Mouse (Mus musculus) ovary, postnatal 14 days (tissue): ENCODE measurements around the gene Gm19684.
"Not testable (repeated sequence)": the region's sequence is repeated elsewhere in the genome, so short reads cannot be mapped to it uniquely, and the experiment has no call there.

Experiments
- DNase-seq: peaks from one replicate; pipeline ENCODE4 v3.0.0; 2022; ENCODE audit warnings: low spot score

Gene Gm19684

DNA sequence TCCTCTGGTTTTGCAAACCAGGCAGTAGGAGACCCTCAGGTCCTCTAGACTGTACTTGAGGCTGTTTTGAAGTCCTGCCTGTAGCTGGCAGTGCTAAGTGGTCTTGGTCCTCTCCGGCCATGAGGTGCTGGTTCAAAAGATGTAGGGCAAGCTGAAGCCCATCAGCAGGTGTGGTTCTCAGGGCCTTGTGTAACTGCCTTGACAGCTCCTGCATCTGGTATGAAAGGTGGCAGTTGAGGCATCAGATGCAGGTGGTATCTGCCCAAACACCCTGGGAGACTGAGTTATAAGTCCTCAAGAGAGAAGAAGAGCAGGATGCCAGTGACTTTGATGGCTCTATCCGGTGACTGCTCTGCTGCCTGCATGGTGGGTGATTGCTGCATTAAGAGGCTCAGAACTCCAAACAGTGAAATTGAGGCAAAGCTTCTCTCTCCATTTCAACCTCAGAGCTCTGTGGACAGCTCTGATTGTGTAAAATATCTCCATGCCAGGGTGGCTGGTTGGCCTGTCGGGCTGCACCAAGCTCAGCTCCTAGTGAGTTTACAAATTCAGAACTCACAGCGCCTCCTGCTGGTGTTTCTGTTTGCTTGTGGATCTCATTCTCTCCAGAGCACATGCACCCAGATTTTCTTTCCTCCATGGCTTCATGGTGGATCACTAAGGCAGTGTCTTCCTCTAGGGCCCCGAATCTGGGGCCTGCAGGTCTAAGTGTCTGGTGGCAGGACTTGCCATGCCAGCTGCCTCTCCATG is 10.2 kb downstream of the Gm19684 start:
- DNase-seq, result no peak

DNA sequence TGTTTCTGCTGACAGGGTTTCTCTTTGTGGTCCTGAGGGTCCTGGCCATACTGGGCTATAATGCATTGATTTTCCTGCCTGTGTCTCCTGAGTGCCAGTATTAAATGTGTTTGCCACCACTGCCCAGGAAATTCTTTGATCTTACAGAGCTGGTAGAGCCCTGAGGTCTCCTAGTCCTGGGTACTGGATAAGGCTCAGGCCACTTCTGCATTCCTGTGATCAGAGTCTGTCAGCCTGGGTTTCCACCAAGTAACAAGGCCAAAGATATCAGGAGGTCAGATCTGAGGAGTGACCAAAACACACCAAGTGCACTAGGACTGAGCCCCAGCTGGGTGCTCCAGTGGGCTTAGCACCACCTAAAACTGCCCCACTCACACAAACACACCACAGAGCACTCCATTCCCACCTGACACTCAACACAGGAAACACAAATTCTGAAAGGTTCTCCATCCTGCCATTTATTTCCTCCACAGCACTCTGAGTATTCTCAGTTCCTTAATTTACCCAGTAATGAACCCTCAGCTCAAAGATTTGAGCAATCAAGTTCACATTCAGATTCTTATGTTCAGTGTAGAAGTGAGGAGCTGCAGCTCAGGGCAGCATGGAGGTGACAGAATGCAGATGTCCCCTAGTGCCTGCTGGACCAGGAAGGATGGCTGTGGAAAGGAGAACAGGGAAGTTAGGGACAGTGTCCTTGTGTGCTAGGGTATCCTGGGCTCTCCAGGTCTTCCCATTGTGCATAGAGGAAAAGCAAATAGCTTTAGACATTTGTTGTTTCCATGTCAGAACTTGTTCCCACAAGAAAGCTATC is 14.1 kb downstream of the Gm19684 start:
- not testable (repeated sequence) for DNase-seq

DNA sequence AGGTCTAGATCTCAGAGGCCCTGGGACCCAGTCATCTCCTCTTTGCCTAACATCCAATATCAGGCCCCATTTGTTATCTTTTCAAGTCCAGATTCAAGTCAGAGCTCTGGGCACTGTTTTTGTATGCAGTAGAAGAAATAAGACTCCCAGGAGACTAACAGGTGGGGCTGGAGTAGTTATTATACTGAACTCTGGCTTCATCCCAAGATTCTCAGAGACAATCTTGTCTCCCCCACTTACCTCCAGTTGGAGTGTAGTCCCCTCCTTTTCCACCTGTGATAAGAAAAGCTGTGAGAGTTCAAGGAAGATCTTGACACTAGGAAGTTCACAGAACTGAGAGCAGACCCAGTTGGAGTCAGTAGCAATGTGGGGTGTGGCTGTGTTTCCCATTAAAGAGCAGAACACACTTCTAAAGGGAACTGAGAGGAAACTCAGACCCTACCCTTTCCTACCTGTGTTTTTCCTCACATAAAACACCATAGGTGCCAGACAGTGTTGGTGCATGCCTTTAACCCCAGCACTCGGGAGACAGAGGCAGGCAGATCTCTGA is 14.9 kb downstream of the Gm19684 start:
- not testable (repeated sequence) for DNase-seq

DNA sequence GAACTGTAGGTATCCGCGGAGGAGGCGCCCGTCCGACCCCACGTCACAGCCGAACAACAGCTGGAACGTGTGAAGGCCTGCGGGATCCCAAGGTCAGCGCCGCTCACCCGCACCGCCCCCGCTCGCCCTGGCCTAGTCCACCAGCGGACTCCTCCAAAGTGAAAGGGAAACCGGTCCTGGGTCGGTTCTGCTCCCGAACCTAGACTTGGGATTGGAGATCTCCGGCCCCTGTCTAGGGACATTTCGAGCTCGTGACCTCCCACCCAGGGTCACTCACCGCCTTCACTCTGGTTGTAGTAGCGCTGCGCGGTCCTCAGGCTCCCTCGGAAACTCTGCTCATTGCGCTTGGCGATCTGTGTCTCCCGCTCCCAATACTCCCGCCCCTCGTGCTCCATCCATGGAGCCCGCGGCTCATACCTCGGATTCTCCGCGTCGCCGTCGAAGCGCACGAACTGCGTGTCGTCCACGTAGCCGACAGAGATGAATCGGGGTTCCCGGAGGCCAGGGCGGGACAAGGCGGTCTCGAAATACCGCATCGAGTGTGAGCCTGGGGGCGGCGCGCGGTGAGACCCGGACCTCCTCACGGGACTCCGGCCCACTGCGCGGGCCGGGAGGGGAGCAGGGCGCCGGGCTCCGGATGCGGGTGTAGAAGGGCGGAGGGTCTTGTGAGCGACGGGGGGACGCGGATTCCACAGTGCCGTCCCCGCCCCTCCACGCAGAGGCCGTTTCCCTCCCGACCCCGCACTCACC is 23.8 kb downstream of the Gm19684 start:
- DNase-seq, result no peak

DNA sequence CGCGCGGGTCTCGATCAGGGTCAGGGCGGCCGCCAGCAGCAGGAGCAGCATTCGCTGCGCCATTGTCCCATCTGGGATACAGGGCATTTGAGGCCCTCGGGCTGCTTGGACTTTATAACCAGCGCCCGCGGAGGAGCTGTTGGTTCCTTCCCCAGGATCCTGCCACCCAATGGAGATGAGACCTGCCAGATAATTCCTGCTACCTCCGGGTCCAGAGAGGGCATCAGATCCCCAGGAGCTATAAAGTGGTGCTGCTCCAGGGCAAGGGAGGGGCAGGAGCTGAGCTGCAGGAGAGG is 24.3 kb downstream of the Gm19684 start:
- not testable (repeated sequence) for DNase-seq

DNA sequence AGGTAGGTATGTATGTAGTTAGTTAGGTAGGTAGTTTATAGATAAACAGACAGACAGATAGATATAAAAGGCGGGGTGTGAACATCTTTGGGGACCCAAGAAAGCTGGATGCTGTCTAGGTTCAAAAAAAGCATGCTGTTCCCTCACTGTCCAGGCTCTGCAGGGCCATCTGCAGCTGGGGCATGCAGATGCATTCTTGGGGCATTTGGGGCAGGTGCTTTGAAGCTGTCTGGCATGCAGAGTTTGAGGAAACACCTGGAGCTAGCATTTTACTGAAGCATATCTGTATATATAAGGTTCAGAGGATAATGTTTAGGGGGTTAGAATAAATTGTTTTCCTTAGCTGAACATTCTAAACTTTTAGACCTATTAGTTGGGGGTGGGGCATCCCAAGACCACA is 25.5 kb downstream of the Gm19684 start:
- not testable (repeated sequence) for DNase-seq

DNA sequence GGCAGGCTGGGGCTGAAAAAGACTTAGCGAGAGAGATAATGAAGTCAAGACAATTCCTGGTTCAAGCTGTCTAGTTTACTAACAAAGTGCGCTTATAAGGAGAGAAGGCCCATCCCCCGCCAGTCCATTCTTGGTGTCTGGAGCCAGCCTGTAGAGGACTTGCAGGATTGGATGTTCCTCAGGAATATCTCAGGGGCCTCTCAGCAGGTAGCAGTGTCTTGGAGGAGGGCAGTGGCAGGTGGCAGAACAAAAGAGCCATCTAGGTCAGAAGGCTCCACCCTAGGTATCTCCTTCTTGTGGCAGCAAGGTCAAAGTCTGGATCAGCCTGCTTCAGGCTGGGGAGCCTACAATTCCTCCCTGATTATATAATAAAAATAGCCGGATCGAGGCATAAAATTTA is 27.0 kb downstream of the Gm19684 start:
- not testable (repeated sequence) for DNase-seq

DNA sequence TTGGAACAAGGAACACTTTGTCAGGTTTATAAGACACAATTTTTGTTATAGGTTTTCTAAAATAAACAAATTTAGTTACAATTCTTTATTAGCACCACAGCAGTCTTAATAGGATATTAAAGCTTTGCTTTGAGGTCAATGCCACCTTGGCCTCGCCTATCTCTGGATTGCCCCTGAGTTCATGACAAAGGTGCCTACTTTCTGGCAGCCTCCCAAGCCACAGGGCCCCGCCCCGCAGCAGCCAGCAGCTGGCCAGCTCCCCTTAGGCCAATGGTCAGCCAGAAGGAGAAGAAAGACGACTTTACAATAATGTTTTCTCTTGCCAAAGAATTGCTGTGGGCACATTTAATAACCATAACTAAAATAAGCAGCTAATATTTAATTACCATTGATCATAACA is 29.7 kb downstream of the Gm19684 start:
- not testable (repeated sequence) for DNase-seq

DNA sequence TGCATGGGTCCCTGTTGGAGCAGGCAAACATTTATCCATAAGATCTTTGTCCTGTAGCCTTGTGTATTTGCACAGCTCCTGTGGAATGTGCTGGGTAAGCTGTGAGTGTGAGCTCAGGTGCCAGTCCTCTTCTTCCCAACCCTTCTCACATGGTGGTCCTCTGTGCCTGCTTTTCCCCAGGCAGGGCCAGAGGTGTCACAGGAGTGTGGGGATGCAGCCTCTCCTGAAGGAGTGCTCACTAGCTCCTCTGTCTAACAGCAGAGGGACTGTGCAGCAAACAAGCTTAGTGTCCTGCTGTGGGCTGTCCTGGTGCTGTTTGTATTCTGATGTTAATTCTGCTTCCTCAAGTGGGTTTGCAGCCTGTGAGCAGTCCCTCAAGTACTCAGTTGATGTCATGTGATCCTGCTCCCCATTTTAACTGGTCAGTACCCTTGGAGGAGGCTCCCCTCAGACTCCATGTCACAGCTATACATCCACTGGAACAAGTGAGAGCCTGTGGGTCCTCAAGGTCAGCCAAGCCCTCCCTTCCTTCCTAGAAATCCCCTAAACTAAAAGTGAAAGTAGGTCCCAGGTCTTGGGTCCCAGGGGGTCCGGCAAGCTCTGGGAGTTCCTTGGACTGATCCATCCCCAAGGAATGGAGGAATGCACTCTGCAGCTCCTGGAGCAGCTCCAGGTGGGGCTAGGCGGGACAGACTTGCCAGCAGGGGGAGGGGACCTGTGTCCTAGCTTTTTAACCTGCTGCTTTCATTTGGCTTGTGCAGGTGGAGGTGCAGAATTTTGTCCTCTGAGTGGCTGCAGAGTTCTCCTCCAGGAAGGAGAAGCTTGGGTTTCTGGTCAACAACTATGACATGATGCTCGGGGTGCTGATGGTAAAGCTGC is 33.0 kb downstream of the Gm19684 start:
- DNase-seq, result no peak

DNA sequence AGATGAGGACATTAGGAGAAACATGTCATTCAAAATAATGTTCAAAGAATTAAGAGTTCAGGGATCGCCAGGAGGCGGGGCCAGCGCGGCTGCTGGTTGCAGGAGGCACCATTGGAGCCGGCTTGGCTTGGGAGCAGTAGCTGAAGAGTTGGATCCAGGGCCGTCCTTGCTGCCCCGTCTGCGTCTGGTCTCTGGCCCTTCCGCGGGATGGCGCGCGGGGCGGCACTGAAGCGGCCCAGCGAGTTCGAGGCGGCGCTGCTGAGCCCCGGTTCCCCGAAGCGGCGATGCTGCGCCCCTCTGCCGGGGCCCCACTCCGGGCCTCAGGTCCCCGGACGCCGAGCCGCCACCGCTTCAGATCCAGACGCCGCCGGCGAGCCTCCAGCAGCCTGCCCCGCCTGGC is 36.3 kb downstream of the Gm19684 start:
- not testable (repeated sequence) for DNase-seq

DNA sequence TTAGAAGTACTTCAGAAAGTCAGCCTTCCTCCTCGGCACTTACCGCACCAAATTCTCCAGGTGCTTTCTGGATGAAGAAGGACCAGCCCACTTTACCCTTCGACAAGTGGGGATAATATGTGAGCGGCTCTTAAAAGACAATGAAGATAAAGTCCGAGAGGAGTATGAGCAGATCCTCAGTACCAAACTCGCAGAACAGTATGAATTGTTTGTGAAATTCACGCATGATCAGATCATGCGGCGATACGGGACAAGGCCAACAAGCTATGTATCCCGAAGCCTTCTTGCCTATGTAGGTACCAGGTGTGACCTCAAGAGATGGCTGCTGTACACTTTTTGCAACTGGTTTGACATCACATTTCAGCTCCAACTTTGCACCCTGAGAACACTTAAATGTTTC is 36.8 kb downstream of the Gm19684 start:
- not testable (repeated sequence) for DNase-seq

DNA sequence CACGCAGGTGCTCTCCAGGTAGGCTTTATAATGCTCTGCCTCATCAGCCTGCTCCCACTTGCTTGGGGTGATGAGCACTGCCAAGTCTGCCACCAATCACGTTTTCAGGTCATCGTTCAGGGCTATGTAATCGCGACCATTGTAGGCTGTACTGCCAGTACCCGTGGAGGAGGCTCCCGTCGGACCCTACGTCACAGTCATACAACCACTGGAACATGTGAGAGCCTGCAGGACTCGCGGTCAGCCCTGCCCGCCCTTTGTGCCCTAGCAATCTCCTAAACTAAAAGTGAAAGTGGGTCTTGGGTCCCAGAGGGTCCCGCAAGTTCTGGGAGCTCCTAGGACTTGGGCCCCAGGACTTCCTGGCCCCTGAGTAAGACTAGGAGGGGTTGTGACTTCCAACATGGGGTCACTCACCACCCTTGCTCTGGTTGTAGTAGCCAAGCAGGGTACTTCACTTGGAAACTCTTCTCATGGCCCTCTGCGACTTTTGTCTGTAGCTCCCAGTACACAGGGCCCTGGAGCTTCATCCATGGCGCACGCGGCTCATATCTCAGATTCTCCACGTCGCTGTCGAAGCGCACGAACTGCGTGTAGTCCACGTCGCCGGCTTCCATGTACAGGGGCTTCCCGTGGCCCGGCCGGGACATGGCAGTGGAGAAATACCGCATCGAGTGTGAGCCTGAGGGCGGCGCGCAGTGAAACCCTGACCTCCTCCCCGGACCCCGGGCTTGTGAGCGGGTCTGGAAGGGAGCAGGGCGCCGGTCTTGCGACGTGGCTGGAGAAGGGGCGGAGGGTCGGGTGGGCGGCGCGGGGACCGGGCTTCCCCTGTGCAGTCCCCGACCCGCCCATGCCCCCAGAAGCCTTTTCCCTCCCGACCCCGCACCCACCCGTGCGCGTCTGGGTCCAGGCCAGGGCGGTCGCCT is 39.9 kb downstream of the Gm19684 start:
- no peak for DNase-seq

DNA sequence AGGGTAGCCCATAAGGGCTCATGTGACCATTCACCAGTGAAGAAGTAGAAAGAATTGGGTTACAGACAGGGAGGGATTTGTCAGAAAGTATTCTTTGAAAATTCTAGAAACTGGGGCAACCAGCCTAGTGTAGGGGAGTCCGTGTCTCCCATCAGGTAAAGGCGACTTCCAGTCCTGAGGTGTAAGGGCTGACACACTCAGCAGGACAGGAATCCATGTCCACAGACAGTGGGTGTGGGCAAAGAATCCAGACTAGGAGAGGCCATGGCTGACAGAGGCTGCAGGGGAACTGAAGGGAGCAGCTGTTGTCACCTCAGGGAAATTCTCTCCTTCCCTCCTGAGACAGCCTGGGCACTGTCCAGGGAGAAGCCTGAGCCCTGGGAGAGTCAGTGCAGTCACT is 45.4 kb downstream of the Gm19684 start:
- DNase-seq, result not testable (repeated sequence)

DNA sequence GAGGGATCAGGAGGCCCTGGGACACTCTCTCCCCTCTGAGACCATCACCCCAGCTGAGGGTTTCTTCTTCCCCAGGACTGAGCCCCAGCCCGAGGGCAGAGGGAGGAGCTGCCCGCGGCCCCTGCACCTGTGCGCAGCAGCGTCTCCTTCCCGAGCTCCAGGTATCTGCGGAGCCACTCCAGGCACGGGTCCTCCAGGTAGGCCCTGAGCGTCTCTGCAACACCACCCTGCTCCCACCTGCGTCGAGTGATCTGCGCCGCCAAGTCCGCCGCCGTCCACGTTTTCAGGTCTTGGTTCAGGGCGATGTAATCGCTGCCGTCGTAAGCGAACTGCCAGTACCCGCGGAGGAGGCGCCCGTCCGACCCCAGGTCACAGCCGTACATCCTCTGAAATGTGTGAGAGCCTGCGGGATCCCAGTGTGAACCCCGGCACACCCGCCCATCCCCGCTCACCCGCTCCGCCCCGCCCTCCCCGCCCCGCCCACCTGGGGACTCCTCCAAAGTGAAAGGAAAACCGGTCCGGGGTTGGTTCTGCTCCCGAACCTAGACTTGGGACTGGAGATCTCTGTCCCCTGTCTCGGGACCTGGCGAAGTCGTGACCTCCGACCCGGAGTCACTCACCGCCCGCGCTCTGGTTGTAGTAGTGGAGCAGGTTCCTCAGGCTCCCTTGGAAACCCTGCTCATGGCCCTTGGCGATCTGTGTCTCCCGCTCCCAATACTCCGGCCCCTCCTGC is 46.0 kb downstream of the Gm19684 start:
- no peak for DNase-seq

DNA sequence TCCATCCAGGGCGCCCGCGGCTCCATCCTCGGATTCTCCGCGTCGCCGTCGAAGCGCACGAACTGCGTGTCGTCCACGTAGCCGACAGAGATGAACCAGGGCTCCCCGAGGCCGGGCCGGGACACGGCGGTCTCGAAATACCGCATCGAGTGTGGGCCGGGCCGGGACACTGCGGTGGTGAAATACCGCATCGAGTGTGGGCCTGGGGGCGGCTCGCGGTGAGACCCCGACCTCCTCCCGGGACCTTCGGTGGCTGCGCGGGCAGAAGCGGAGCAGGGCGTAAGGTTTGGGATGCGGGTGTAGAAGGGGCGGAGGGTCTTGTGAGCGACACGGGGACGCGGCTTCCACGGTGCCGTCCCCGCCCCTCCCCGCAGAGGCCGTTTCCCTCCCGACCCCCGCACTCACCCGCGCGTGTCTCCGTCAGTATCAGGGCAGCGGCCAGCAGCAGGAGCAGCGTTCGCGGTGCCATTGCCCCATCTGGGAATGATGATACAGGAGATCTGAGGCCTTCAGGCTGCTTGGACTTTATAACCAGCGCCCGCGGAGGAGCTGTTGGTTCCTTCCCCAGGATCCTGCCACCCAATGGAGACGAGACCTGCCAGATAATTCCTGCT is 46.7 kb downstream of the Gm19684 start, which contains the start of gene Gm8909:
Gm8909 (minus strand) TSS at position 499 of the 614 bp plus-strand sequence.
- no peak for DNase-seq

DNA sequence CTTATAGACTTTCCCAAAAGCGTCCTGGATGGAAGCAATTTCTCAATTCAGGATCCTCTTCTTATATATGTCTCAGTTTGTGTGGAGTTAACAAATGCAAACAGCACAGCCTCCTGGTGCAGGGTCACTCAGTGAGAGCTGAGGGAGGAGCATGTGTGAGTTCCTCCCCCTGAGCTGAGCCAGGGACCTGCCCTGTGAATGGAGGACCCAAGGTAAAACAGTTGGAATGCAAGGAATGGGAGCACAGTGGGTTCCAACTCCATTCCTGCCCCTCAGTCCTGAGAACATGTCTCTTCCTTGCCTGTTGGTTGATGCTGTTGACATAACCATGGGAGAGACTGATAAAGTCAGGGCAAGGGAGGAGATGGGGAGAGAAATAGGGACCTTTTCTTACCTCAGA is 47.6 kb downstream of the Gm19684 start:
- not testable (repeated sequence) for DNase-seq

DNA sequence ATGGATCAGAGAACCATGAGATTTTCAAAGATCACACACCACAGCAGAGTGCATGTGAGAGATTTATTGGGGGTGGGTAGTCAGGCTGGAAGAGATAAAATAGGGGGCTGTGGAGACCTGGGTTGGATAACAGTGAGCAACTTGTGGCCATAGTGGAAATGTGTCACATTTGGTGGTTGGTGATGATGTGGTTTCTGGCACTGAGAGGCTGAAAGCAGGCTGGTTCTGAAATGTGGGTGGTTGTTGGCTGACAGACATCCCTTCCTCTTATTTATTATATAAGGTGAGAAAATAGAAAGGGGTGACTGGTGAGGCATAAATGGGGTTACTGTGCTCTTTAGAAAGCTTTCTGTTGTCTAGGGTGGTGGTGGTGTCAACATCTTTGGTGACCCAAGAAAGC is 48.3 kb downstream of the Gm19684 start:
- DNase-seq, result no peak

DNA sequence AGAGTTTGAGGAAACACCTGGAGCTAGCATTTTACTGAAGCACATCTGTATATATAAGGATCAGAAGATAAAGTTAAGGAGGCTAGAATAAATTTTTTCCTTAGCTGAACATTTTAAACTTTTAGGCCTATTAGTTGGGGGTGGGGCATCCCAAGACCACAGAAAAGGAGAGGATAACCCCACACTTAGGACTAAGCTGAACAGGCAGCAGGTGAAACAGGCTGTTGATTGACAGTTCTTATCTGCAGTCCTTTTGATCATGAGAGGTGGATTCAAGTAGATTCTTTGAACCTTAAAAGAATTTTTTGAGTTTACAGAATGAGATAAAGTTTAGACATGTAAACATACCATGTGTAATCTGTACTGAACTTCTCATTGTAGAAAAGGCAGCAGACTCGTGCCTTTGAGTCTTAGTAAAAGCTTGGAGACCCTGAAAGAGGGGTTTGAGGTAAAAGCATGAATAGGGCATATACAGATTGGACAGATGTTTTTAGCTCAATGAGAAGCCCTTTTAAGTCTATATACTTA is 48.9 kb downstream of the Gm19684 start:
- DNase-seq, result no peak

DNA sequence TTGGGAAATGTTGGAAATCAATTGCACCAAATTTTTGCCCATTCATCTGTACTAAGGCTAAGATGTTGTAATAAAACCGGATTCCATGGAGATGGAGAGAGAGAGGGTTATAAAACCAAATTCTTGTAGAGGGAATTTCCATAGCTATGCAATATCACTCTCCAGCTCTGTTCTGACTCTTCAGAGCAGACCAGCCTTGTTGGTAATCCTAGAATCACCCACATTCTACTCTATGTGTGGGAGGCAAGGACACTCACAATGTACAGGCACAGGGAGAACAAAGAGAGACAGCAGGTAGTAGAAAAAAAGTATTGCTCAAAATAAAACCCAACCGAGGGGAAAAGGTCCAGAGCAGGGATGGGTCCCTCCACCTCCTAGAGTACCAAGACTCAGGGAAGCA is 54.7 kb downstream of the Gm19684 start:
- not testable (repeated sequence) for DNase-seq
